Mouse (Mus musculus): ENCODE measurements around the gene Dag1. TPM values are rescaled to one million over a fixed set of nuclear protein-coding genes. Genes with fewer than 3 reads are reported as not detected.
"Not testable (repeated sequence)": the region's sequence is repeated elsewhere in the genome, so short reads cannot be mapped to it uniquely, and the experiment has no call there.

Gene Dag1
- polyA plus RNA-seq, 1 experiment from 2014 or later, result 136 TPM

GRCm38 (mm10) chr9:108278697-108279450 lies 15.1 kb upstream of the Dag1 start:
- Histone ChIP-seq H3K4me1 (ENCODE audit: control insufficient read depth, insufficient read depth, low read length) (peaks cover 17% of the 10 kb centered on the region), H3K4me3 (ENCODE audit: low read length) (no peak overlapping the region), H3K9me3 (replicated peaks; ENCODE audit: control insufficient read depth, low read length) (no peaks in the 10 kb centered on the region), H3K4me2 (ENCODE audit: low read depth, low read length) (no peak overlapping the region), H3K9ac (ENCODE audit: low read length) (no peak overlapping the region), H3K27me3 (ENCODE audit: control insufficient read depth, insufficient read depth, low read length) (no peaks in the 10 kb centered on the region), H3K36me3 (ENCODE audit: control insufficient read depth, insufficient read depth) (no peaks in the 10 kb centered on the region), H3K27ac (ENCODE audit: low read length) (no peak overlapping the region)
- no peak for ATAC-seq (replicated peaks; ENCODE audit: extremely low read depth, insufficient read depth, low FRiP score)
- 74% methylated on average over 10 of the region's 10 CpGs for WGBS

- Histone ChIP-seq H3K27me3 (ENCODE audit: control insufficient read depth, insufficient read depth, low read length) (no peaks in the 10 kb centered on the region), H3K4me3 (ENCODE audit: low read length) (no peak overlapping the region), H3K9me3 (replicated peaks; ENCODE audit: control insufficient read depth, low read length) (no peaks in the 10 kb centered on the region), H3K27ac (ENCODE audit: low read length) (peak overlapping the region; percentile 15; the same call in 1 of the 2 replicates), H3K4me2 (ENCODE audit: low read depth, low read length) (no peak overlapping the region), H3K9ac (ENCODE audit: low read length) (no peak overlapping the region), H3K36me3 (ENCODE audit: control insufficient read depth, insufficient read depth) (no peaks in the 10 kb centered on the region), H3K4me1 (ENCODE audit: control insufficient read depth, insufficient read depth, low read length) (peaks cover 11% of the 10 kb centered on the region)
- ATAC-seq (replicated peaks; ENCODE audit: extremely low read depth, insufficient read depth, low FRiP score), result peak; percentile 16; the same call in 1 of the 2 replicates
- WGBS, result 18% methylated on average over 6 of the region's 6 CpGs
These were observed 11.5 kb upstream of the Dag1 start for GRCm38 (mm10) chr9:108275331-108275659.

- 71% methylated on average over 5 of the region's 5 CpGs for WGBS
- 0 out of 2 replicates have a peak, but pooled peaks have one; percentile 28 for ATAC-seq (replicated peaks; ENCODE audit: extremely low read depth, insufficient read depth, low FRiP score)
These were observed 10.9 kb upstream of the Dag1 start for GRCm38 (mm10) chr9:108274476-108275330.

GRCm38 (mm10) chr9:108273485-108273884 lies 9.7 kb upstream of the Dag1 start:
- ATAC-seq (replicated peaks; ENCODE audit: extremely low read depth, insufficient read depth, low FRiP score), result no peak
- peaks cover 8% of the 10 kb centered on the region for H3K4me1 ChIP-seq (ENCODE audit: control insufficient read depth, insufficient read depth, low read length)
- H3K27ac ChIP-seq (ENCODE audit: low read length), result no peak overlapping the region

More at GRCm38 (mm10) chr9:108274476-108275330, 10.9 kb upstream of the Dag1 start:
- Histone ChIP-seq H3K9ac (ENCODE audit: low read length) (no peak overlapping the region), H3K27me3 (ENCODE audit: control insufficient read depth, insufficient read depth, low read length) (no peaks in the 10 kb centered on the region), H3K4me3 (ENCODE audit: low read length) (no peak overlapping the region), H3K4me1 (ENCODE audit: control insufficient read depth, insufficient read depth, low read length) (peaks cover 8% of the 10 kb centered on the region), H3K9me3 (replicated peaks; ENCODE audit: control insufficient read depth, low read length) (no peaks in the 10 kb centered on the region), H3K4me2 (ENCODE audit: low read depth, low read length) (no peak overlapping the region), H3K27ac (ENCODE audit: low read length) (no peak overlapping the region; the same call in 1 of the 2 replicates), H3K36me3 (ENCODE audit: control insufficient read depth, insufficient read depth) (no peaks in the 10 kb centered on the region)

GRCm38 (mm10) chr9:108272691-108273090 lies 8.9 kb upstream of the Dag1 start:
- no peak overlapping the region for H3K27ac ChIP-seq (ENCODE audit: low read length)
- WGBS, result 48% methylated on average over 5 of the region's 5 CpGs
- H3K4me1 ChIP-seq (ENCODE audit: control insufficient read depth, insufficient read depth, low read length), result peaks cover 15% of the 10 kb centered on the region
- no peak overlapping the region for H3K9ac ChIP-seq (ENCODE audit: low read length)
- H3K4me2 ChIP-seq (ENCODE audit: low read depth, low read length), result no peak overlapping the region
- H3K9me3 ChIP-seq (replicated peaks; ENCODE audit: control insufficient read depth, low read length), result no peaks in the 10 kb centered on the region
- H3K27me3 ChIP-seq (ENCODE audit: control insufficient read depth, insufficient read depth, low read length), result no peaks in the 10 kb centered on the region
- H3K4me3 ChIP-seq (ENCODE audit: low read length), result no peak overlapping the region
- no peak for ATAC-seq (replicated peaks; ENCODE audit: extremely low read depth, insufficient read depth, low FRiP score)
- H3K36me3 ChIP-seq (ENCODE audit: control insufficient read depth, insufficient read depth), result no peaks in the 10 kb centered on the region

More at GRCm38 (mm10) chr9:108273485-108273884, 9.7 kb upstream of the Dag1 start:
- Histone ChIP-seq H3K4me3 (ENCODE audit: low read length) (no peak overlapping the region), H3K9ac (ENCODE audit: low read length) (no peak overlapping the region), H3K4me2 (ENCODE audit: low read depth, low read length) (no peak overlapping the region), H3K36me3 (ENCODE audit: control insufficient read depth, insufficient read depth) (no peaks in the 10 kb centered on the region), H3K9me3 (replicated peaks; ENCODE audit: control insufficient read depth, low read length) (no peaks in the 10 kb centered on the region), H3K27me3 (ENCODE audit: control insufficient read depth, insufficient read depth, low read length) (no peaks in the 10 kb centered on the region)
- 85% methylated on average over 4 of the region's 4 CpGs for WGBS

GRCm38 (mm10) chr9:108271941-108272340 lies 8.2 kb upstream of the Dag1 start:
- H3K4me3 ChIP-seq (ENCODE audit: low read length), result no peak overlapping the region
- H3K36me3 ChIP-seq (ENCODE audit: control insufficient read depth, insufficient read depth), result no peaks in the 10 kb centered on the region
- no peak overlapping the region for H3K9ac ChIP-seq (ENCODE audit: low read length)
- 23% methylated on average over 2 of the region's 2 CpGs for WGBS
- H3K27ac ChIP-seq (ENCODE audit: low read length), result no peak overlapping the region
- no peak overlapping the region for H3K4me2 ChIP-seq (ENCODE audit: low read depth, low read length)
- no peak for ATAC-seq (replicated peaks; ENCODE audit: extremely low read depth, insufficient read depth, low FRiP score)
- H3K9me3 ChIP-seq (replicated peaks; ENCODE audit: control insufficient read depth, low read length), result no peaks in the 10 kb centered on the region
- H3K4me1 ChIP-seq (ENCODE audit: control insufficient read depth, insufficient read depth, low read length), result peaks cover 20% of the 10 kb centered on the region
- no peaks in the 10 kb centered on the region for H3K27me3 ChIP-seq (ENCODE audit: control insufficient read depth, insufficient read depth, low read length)

- H3K4me3 ChIP-seq (ENCODE audit: low read length); H3K27ac ChIP-seq (ENCODE audit: low read length); H3K9me3 ChIP-seq (replicated peaks; ENCODE audit: control insufficient read depth, low read length); H3K36me3 ChIP-seq (ENCODE audit: control insufficient read depth, insufficient read depth); H3K27me3 ChIP-seq (ENCODE audit: control insufficient read depth, insufficient read depth, low read length); ATAC-seq (replicated peaks; ENCODE audit: extremely low read depth, insufficient read depth, low FRiP score); H3K4me2 ChIP-seq (ENCODE audit: low read depth, low read length); H3K9ac ChIP-seq (ENCODE audit: low read length): not testable (repeated sequence)
- 63% methylated on average over 6 of the region's 7 CpGs for WGBS
- peaks cover 28% of the 10 kb centered on the region for H3K4me1 ChIP-seq (ENCODE audit: control insufficient read depth, insufficient read depth, low read length)
These were observed 4.9 kb upstream of the Dag1 start for GRCm38 (mm10) chr9:108268701-108269100.

- Histone ChIP-seq H3K36me3 (ENCODE audit: control insufficient read depth, insufficient read depth) (no peaks in the 10 kb centered on the region), H3K4me3 (ENCODE audit: low read length) (no peak overlapping the region), H3K27ac (ENCODE audit: low read length) (peak overlapping the region; percentile 77), H3K9ac (ENCODE audit: low read length) (no peak overlapping the region), H3K27me3 (ENCODE audit: control insufficient read depth, insufficient read depth, low read length) (no peaks in the 10 kb centered on the region), H3K9me3 (replicated peaks; ENCODE audit: control insufficient read depth, low read length) (no peaks in the 10 kb centered on the region), H3K4me1 (ENCODE audit: control insufficient read depth, insufficient read depth, low read length) (peaks cover 28% of the 10 kb centered on the region), H3K4me2 (ENCODE audit: low read depth, low read length) (peak overlapping the region; percentile 8; the same call in 1 of the 2 replicates)
- no peak for ATAC-seq (replicated peaks; ENCODE audit: extremely low read depth, insufficient read depth, low FRiP score)
- 33% methylated on average over 7 of the region's 7 CpGs for WGBS
These were observed 3.9 kb upstream of the Dag1 start for GRCm38 (mm10) chr9:108267691-108268090.
